Mouse (Mus musculus) ES-CJ7 (cell line): Measurements from ENCODE around the gene Tmem81.

Experiments used
- DNase-seq: peaks from one replicate; pipeline ENCODE4 v3.0.0; 2011; ENCODE audit warnings: low read depth, low spot score

The Tmem81 gene

DNA sequence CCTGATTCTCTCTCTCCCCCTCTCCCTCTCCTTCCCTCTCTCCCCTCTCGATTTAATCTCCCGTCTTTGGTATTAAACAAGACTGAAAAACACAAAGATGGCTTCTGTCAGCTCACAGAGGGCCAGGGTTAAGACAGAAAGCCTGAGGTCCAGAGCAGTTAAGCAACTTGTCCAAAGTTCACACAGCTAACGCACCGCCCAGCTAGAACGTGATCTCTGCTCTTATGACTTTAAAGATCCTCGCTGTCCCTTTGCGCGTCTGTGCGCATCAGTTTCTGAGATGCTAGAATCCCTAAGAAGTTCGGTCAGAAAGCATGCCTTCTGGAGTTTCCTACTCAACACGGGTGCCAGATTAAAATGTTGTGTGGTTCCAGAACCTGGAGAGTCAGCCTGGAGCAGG, 13.7 kb downstream of the Tmem81 start:
- DNase-seq: no peak

DNA sequence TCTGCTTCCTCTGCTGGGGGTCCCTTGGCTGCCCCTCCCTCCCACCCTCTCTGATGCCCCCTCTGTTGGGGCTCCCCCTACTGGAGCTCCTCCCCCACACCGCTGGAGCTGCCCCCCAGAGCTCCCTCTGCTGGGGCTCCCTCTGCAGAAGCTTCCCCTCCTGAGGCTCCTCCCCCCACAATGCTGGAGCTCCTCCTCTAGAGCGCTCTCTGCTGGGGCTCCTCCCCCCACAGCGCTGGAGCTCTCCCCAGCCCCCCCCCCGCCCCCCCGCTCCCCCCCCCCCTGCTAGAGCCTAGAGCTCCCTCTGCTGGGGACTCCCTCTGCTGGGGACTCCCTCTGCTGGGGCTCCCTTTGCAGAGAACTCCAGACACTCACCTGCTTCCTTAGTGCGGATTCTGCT, 14.7 kb downstream of the Tmem81 start:
- peak; percentile 84 for DNase-seq

DNA sequence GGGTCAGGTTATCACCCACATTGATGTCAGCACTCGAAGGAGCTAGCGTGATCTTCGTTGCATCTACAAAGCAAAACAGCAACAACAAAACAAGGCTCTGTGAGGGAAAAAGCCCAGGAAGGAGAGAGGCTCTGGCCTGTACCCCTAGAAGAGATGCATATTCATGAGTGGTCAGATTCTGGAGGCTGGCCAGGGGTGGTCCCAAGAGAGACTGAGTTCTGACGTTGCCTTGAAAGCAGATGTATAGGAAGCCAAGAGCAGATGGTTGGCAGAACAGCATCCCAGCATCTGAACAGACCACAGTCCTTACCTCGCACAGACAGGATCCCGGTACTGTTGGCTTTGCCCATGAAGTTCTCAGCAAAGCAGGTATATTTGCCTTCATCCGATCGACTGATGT, 17.0 kb downstream of the Tmem81 start:
- no peak for DNase-seq

DNA sequence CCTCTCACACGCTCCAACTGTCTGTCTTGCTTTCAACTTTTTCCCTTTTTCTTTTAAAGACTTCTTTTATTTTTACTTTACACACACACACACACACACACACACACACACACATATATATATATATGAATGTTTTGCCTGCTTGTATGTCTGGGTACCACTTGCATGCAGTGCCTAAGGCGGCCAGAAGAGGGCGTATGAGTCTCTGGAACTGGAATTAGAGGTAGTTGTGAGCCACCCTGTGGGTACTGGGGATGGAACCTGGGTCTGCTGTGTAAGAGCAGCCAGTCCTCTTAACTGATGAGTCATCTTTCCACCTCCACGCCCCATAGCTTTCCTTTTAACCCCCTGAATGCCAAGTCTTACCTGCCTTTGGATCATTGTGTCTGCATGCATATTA, 17.9 kb downstream of the Tmem81 start:
- peak; percentile 90 for DNase-seq

DNA sequence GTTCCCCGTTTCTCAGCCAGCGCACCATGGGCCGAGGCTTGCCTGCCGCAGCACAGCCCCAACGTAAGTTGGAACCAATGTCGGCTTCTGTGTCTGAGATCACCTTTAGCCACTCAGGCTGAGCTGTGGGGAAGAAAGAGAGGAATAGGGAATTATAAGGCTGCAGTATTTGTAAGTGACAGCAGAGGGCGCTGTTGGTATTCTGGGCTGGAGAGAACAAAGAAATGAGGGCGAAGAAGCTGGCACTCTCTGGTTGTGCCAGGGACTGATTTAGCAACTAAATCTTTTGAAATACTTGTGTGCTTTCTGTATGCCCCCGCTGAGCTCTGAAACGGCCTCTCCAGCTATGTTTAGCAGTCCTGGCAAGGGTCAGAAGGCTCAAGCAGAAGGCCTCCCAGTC, 19.8 kb downstream of the Tmem81 start:
- peak; percentile 74 for DNase-seq

DNA sequence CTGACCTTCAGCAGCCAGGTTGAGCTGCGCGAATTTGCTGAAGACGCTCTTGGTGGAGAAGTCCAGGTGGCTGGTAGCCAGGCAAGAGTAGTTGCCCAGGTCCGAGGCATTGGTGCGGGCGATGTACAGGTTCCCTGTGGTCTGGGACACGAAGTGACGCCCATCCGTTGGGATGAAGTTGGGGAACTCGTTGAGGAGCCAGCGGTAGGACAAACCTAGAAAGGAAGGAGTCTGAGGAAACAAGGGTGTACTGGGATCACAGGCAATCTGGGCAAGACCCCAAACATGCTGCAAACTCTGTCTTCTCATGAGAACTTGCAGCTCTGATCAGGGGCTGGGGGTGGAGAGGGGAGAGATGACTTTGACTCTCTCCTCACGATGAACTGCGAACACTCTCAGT, 22.0 kb downstream of the Tmem81 start:
- DNase-seq: no peak

DNA sequence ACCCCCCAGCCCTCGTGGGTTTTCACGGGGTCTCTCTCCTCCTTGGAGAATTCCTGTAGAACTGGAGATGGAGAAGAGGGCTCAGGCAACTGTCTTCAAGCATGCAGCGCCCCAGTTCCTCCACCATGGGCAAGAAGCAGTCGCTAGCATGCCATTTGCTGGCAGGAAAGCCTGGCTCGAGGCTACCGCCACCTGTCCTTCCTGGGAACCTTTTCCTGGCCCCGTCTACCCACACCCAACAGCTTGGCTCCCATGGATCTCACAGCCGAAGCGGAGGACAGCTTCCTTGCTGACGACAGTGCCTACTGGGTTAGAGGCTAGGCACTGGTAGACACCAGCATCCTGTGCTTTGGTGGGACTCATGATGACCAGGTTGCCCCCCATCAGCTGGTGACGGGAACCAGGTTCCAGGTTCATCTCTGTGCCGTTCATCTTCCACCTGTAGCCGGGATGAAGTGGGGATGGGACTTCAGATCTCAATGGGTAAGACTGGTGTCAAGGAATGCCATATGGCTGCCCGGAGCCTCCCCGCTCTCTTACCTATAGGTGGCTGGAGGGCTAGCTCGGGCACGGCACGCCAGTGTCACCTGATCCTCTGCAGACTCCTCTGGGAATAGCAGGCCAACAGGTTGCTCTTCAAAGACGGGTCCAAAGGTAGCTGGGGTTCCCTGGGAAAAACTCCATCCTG, 22.8 kb downstream of the Tmem81 start:
- no peak for DNase-seq

DNA sequence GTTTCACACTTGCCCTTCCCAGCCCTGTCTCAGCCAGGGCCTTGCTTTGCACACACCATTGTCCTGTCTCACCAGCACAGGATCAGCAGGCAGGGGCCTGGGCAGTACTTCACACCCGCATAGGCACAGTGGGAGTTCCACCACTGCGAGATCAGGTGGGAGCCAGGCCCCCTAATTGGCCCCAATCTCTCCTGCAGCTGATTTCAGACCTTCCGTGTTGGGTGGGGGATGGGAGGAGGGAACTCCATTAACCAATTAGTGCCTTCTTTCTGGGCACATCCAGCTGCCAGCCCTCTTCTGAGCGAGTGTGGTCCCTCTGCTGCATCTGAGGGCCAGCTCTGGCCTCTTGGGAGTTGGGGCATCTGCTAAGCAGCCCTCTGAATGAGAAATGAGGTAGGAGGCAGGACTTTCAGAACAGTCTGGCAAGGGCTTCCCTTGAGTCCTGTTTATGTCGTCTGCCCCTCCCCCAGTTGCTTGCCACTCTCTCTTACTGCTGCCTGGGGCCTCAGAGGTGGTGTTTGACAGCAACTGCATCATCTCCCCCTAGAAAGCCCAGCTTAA, 24.7 kb downstream of the Tmem81 start:
- no peak for DNase-seq

DNA sequence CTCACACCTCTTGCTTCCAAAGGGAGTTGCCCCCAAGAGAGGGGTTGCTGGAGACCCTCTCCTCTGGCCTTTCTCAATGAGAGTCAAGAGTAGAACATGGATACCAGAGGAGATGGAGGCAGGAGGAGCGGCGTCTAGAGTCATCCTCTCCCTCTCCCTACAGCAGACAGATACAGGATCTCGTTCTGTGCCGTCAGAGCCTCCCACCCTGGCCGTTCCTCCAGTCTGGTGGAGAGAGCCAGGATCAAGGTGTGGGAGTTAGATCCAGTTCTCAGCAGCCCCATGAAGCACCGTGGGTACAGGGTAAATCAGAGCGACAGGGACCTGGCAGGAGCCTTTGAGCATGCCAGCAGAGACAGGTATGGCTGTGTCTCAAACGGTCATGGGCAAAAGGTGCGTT, 26.5 kb downstream of the Tmem81 start:
- DNase-seq: no peak

DNA sequence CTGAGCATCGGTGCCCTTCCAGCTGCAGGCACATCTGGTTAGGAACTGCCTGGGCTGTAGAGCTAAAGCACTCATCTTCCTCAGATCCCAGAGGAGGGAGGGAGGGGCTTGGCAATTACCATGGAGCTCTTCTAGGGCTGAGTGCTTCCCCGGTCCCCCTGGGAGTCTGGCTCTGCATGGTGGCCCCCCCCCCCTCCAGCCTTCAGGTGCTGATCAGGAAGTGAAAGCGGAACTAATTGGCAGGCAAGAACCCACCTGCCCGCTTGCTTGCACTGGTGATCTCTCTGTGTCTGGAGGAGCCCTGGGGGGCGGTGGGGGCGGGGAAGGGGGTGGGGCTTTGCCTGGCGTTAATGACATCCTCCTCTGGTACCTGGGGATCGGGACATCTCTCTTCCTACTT, 27.8 kb downstream of the Tmem81 start:
- DNase-seq: no peak

DNA sequence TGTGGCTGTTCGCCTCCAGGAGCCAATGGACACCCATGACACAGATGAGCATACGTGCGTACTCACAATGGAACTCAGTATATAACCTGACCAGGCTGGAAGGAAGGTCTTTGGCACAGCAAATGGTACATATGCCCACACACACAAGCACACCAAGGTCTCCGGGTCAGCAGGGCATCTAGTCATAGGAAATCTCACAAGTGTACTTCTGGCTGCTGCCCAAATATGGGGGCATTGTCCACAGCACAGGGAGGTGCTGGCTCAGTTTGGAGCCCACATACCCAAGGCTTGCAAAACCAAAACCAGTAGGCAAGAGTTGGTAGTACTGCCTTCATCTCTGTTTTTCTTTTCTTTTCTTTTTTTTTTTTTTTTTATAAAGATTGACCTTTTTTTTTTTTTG, 29.5 kb downstream of the Tmem81 start:
- DNase-seq: no peak

DNA sequence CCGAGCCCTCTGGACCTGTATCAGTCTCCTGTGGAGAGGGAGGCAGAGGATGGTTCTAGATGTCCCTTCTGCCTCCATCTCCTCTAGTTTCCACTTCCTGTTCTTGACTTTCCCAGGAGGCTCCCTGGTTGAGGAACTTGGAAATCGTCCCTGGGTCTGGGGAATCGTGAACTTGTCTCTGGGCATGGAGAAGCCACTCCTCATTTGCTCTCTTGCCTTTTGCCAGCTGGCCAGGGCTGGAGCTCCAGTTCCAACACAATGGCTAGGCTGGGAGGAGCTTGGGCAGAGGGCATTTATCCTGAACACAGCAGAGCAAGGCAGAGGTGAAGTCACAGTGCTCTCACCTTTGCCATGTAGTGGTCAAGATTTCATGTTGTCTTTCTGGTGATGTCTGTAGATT, 30.4 kb downstream of the Tmem81 start:
- no peak for DNase-seq

DNA sequence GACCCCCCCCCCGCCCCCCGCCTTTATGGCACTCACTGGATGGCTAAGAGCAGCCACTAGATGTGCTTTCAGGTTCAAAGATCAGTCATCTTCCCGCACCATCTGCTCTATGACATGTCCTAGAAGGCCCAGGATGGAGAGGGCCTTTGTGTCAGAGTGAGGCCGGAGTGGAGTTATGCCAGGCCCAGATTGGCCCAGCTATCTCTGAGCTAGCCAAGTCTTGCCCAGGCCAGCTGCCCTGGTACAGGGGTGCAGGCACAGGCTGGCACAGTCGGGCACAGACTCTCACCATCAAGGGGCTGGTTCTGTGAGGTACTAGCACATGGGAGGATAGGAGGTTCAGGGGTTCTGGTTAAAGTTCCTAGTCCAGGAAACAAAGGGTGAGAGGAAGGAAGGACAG, 31.7 kb downstream of the Tmem81 start:
- DNase-seq: no peak

DNA sequence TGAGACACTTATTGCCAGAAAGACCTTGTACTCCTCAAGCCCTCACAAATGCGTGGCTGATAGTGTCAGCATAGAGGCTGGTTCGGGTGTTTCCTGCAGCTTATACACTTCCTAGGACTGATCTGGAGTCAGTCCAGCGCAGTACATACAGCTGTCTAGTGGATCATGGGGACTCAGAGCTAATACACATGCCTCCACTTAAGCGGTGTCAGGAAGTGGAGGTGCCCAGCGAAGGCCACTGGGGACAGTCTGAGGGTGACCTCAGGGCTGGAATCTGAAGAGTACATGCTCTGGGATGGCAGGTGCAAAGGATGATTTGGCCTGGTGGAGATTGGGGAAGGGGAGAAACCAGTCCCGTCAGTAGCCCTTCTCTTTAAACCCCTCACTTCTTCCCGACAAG, 34.7 kb downstream of the Tmem81 start:
- no peak for DNase-seq

DNA sequence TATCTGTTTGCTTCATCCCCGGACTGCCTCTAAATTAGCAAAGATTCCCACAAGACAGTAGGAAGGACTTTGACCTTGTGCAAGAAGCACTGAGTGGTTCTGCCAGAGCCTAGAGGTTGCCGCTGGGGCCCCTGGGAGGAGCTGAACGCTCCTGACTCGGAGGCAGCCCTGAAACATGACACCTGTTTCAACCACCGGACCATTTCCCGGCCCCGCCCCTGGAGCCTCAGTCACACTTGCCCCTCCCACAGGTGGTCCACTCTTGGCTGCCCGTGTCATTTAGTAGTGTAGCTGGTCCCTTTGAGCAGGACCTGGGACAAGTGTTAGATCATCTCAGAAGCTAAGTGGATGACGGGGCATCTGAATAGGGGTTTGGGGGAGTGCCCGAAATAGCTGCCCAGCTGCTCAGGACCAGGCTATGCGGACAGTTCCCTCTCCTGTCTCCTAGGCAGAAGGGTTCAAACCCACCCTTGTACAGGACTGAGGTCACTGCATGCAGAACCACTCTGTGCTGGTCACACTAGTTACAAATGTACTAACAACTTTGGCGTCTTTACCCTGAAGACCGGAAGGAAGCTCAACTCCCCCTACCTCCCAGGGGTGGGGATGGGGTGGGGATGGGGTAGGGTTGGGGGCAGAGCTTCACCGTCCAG, 35.3 kb downstream of the Tmem81 start:
- DNase-seq: peak; percentile 94

DNA sequence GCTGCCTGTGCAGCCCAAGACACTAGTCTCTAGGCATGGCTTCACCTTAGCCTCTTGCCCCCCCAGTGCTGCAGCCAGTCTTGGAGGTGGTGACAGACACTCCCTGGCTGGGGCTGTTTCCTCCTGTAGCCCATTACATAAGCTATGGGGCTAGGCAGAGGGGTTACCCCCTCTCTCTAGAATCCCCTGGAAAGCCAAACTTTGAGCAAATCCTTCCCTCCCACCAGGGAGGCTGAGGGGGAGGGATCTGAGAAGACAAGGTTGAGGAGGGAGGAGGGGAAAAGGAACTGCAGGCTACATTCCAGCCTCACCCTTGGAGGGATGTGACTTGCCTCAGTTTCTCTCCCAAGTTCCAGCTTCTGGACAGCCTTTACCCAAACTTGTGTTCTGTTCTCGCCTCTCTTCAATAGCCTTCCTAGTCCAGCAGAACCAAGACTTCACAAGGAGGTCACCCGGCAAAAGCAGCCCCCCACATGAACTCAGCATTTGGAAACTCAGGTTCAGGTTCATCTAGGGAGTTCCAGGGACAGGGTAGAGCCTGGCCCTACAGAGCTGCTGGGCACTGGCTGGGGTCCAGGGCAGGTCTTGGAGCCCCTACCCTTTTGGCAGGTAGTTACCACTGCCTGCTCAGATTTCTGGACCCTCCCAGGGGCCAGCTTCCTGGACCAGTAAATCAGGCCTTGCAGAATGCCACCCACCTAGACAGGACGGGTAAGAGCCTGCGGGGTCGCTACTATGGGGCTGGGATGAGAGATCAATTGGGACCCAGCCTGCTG, 36.0 kb downstream of the Tmem81 start:
- no peak for DNase-seq

DNA sequence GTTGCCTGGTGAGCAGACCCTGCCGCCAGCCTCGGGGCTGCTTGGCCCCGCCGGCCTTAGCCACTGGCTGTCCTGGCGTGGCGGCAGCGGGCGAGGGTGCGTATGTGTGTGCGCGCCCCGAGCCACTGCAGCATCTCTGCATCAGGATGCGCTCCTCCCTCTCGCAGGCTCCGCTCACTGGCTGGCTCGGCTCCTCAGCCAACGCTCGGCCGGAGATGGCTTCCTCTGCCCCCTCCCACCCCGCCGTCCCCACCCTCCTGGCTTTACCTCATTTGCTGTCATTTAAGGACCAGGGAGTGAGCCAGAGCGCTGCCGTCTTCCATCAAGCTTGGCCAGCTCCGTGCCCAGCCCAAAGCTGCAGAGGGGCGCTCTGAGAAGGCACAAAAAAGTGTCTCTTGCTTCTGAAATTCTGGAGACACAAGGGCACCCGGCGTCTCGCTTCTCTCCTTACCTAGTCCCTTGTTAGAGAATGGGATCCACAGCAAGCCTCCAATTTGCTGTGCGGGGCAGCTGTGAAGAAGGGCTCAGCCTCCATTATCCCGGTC, 36.8 kb downstream of the Tmem81 start, which contains the start of gene Cntn2:
Gene Cntn2 (minus strand): TSS at position 495 of the 545 bp plus-strand sequence.
- DNase-seq: peak; percentile 79

DNA sequence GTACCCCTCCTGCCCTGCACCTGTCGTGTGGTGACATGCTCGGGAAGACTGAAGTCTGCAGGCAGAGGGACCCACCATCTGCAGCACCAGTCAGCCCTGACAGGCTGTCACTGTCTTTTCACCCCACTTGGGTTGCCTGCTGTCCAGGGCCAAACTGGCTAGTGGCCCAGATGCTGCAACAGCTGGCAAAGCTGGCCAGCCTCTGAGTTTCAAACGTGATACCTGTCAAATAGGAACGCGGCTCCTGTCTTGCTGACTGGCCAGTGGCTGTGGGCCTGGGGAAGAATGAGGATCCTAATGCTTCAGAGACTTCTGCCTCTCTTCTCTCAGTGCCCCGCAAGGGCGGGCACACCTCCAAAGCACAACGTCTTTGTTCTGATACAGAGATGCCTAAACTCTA, 37.8 kb downstream of the Tmem81 start:
- no peak for DNase-seq

DNA sequence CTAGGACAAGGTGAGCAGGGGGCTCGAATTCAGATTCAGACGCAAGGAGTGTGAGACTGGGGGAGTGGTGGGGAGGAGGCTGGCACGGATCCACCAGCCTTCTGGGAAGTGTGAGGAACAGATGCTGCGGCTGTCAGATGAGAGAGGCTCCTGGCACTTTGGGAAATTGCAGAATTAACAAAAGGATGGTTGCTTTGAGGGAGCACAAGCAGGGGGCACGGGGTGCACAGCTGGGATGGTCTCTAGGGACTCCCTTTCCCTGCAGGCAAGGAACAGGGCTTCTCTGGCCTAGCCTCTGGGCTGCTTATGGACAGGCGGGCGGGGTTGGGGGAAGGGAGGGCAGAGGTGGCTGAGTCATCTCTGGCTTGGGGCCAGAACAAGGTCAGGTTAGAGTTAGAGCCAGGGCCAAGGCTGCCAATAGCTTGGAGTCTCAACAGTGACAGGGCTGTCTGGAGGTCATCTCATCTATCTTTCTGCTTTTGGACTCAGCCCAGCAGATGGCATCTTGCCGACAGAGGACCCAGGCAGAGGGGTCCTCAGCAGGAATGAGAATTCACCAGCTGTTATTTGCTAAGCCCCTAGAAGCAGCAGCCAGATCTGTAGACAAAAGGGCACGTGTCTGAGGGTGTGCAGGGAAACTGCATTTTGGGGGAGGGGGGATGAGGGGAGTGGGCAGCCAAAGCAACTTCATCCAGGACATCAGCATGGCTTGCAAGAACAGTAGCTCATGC, 52.0 kb downstream of the Tmem81 start:
- DNase-seq: peak; percentile 28
